Mouse (Mus musculus) cortical plate, adult 2 months (tissue): ENCODE measurements around the gene Fzd1. TPM values are rescaled to one million over a fixed set of nuclear protein-coding genes. Genes with fewer than 3 reads are reported as not detected.
A peak's percentile ranks its signal among the peaks of the same experiment; 100 is the strongest.

Experiments
- H3K27ac ChIP-seq: fragments of 200-500 bp; 2 replicates; pipeline ENCODE4 v1.5.1; 2012; ENCODE audit warnings: low read length, control low read depth, inconsistent platforms; ENCODE audit not compliant: insufficient read depth
- H3K4me1 ChIP-seq: fragments of 200-500 bp; 2 replicates; pipeline ENCODE4 v1.6.1; 2011; ENCODE audit warnings: low read length; ENCODE audit not compliant: control insufficient read depth, insufficient read depth
- H3K4me3 ChIP-seq: fragments of 200-500 bp; 2 replicates; pipeline ENCODE4 v1.5.1; 2011; ENCODE audit warnings: mild to moderate bottlenecking, low read length, control low read depth; ENCODE audit not compliant: insufficient read depth
- CTCF ChIP-seq: fragments of 200-500 bp; IDR thresholded peaks from 2 replicates; pipeline ENCODE4 v1.5.1; 2011; ENCODE audit warnings: mild to moderate bottlenecking, control low read depth, low read length; ENCODE audit not compliant: insufficient read depth; ENCODE audit errors: extremely low read depth
- POLR2A ChIP-seq: fragments of 200-500 bp; IDR thresholded peaks from 2 replicates; pipeline ENCODE4 v1.6.1; 2011; ENCODE audit warnings: mild to moderate bottlenecking, low read length, control low read depth; ENCODE audit not compliant: insufficient read depth; ENCODE audit errors: extremely low read depth
- polyA plus RNA-seq: library from polyadenylated mRNA; depleted of rRNA; stranded (reverse); fragments of >200 nt; gene quantifications from 2 replicates; pipeline ENCODE4 v1.2.3, GENCODE M21; 2012

The Fzd1 gene
- polyA plus RNA-seq, 1 experiment, result 8.1 TPM

DNA sequence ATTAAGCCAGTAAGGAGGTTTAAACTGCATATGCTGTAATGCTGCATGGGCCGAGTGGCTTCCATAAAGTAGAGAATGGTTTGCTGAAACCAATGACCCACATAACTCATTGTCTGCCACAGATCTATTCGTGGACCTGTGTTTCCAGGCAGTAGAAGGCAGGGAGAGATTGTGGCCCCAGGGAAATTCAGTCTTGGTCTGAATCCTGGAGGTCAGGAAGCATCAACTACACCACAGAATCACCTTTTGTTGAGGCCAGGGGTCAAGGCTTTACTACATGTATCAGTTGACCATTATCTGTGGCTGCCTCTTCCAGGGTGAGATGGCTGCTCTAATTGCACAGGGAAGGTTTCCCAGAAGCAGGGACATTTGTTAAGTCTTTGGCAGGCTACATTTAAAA lies 18.7 kb upstream of the Fzd1 start:
- no peak overlapping the region for H3K27ac ChIP-seq
- H3K4me1 ChIP-seq, result no peaks in the 10 kb centered on the region
- TF ChIP-seq CTCF (no peak), POLR2A (no peak)
- no peak overlapping the region for H3K4me3 ChIP-seq

- TF ChIP-seq CTCF (no peak), POLR2A (no peak)
- no peaks in the 10 kb centered on the region for H3K4me1 ChIP-seq
- no peak overlapping the region for H3K4me3 ChIP-seq
- no peak overlapping the region for H3K27ac ChIP-seq
Observed at GRCm38 (mm10) chr5:4773090-4773772, 15.4 kb upstream of the Fzd1 start.

DNA sequence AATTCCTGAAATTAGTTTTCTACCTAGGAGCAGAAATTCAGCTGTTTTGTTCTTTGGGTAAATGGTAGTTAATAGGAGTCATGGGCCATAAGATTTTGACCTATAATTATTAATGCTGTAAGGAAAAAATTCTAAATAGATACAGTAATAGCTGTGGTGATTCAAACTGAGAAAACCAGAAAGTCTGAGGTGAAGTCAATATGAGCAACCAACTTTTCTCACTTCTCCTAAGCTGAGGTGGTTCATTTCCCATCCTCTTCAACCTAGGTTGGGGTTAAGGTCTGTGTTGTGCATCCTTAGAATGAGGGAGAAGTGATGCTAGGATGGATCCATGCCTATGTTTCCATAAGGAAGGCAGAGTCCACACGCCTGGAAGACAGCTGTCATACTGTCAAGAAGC lies 12.8 kb upstream of the Fzd1 start:
- Histone ChIP-seq H3K4me1 (no peaks in the 10 kb centered on the region), H3K27ac (no peak overlapping the region)
- no peak for TF ChIP-seq POLR2A
- TF ChIP-seq CTCF, result no peak

DNA sequence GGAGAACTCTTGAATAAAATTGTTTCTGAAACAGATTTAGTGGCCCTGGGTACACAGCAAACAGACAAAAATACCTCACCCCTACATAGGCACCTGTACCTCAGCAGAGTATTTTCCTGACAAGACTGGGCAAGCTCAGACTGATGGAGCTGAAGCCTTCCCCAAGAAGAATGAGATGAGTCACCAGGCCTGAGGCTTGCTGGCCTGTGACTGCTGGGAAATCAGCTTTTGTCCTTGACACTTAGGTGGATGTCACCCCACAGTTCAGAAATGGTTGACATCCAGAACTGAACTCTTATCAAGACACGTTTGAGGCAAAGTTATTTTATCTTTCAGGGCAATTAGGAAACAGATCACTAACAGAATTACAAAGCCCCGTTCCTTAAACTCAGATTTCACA lies 10.1 kb upstream of the Fzd1 start:
- H3K4me1 ChIP-seq, result no peaks in the 10 kb centered on the region
- H3K27ac ChIP-seq, result no peak overlapping the region
- no peak for TF ChIP-seq CTCF
- TF ChIP-seq POLR2A, result no peak

More for the DNA sequence above, 12.8 kb upstream of the Fzd1 start:
- no peak overlapping the region for H3K4me3 ChIP-seq

DNA sequence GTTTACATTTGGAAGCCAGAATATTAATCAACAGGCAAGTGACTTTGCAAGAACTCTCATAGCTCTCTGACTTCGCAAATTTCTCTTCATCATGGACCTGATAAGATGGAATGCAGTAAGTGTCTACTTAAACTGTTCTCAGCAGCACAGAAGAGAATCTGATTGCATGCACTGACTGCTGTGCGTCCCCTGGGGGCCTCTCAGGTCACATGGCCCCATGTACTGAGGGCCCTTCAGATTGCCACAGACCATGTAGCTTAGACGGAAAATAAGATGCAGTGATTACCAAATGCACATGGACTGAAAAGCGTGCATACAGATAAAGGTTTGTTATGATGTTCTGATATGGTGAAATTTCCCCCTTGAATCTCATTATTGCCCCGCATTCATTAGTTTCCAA lies 8.9 kb upstream of the Fzd1 start:
- no peak for TF ChIP-seq CTCF
- TF ChIP-seq POLR2A, result no peak
- Histone ChIP-seq H3K4me1 (no peaks in the 10 kb centered on the region), H3K4me3 (no peak overlapping the region), H3K27ac (no peak overlapping the region)

More for the DNA sequence above, 10.1 kb upstream of the Fzd1 start:
- H3K4me3 ChIP-seq, result no peak overlapping the region

DNA sequence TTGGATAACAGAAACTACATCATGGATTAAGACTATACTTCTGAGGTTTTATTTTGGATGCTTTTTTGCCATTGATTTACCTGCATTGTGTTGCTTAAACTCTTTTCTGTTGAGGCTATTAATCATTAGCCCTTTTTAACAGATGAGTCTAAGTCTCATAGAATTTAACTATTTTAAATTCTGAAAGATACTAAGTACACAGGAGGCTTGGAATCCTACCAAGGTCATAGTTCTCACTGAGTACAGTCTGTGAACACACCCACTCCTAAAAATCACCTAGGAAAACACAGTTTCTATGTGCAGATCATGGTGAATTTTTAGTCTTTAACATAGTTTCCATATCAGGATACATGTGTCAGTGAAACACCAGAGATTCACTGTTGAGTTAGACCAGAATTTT lies 4.1 kb upstream of the Fzd1 start:
- Histone ChIP-seq H3K4me3 (no peak overlapping the region), H3K27ac (no peak overlapping the region), H3K4me1 (no peaks in the 10 kb centered on the region; the same call in 1 of the 2 replicates)
- TF ChIP-seq CTCF, result no peak
- no peak for TF ChIP-seq POLR2A

GRCm38 (mm10) chr5:4758331-4759080 lies 671 bp upstream of the Fzd1 start:
- Histone ChIP-seq H3K4me1 (peaks cover 1% of the 10 kb centered on the region; the same call in 1 of the 2 replicates), H3K27ac (no peak overlapping the region), H3K4me3 (peak overlapping the region; percentile 53)
- TF ChIP-seq POLR2A (no peak), CTCF (no peak)

GRCm38 (mm10) chr5:4756871-4757711 lies 744 bp downstream of the Fzd1 start:
- peak overlapping the region; percentile 76; the same call in 1 of the 2 replicates for H3K27ac ChIP-seq
- H3K4me3 ChIP-seq, result peak overlapping the region; percentile 53
- peaks cover 1% of the 10 kb centered on the region; the same call in 1 of the 2 replicates for H3K4me1 ChIP-seq
- TF ChIP-seq POLR2A, result no peak
- no peak for TF ChIP-seq CTCF

GRCm38 (mm10) chr5:4756001-4756681 lies 1.7 kb downstream of the Fzd1 start:
- TF ChIP-seq POLR2A (no peak), CTCF (no peak)
- Histone ChIP-seq H3K27ac (no peak overlapping the region), H3K4me1 (peaks cover 1% of the 10 kb centered on the region; the same call in 1 of the 2 replicates), H3K4me3 (peak overlapping the region; percentile 53)
